Mouse (Mus musculus) stomach, postnatal 0 days (tissue): ENCODE data around the gene Ube2n.

ENCODE experiments used
- CTCF ChIP-seq: IDR thresholded peaks from 2 replicates; pipeline ENCODE4 v1.5.1; 2016; ENCODE audit warnings: antibody characterized with exemption, low read depth, mild to moderate bottlenecking, moderate library complexity
- EP300 ChIP-seq: optimal IDR thresholded peaks from 2 replicates; pipeline ENCODE3; 2016; ENCODE audit warnings: antibody characterized with exemption

GRCm38 (mm10) chr10:95562395-95562794, 47.5 kb downstream of the Ube2n start:
- no peak for TF ChIP-seq CTCF
- no peak for TF ChIP-seq EP300
